ENCODE assay signal across 1 mouse cellular context in the genomic region with DNA sequence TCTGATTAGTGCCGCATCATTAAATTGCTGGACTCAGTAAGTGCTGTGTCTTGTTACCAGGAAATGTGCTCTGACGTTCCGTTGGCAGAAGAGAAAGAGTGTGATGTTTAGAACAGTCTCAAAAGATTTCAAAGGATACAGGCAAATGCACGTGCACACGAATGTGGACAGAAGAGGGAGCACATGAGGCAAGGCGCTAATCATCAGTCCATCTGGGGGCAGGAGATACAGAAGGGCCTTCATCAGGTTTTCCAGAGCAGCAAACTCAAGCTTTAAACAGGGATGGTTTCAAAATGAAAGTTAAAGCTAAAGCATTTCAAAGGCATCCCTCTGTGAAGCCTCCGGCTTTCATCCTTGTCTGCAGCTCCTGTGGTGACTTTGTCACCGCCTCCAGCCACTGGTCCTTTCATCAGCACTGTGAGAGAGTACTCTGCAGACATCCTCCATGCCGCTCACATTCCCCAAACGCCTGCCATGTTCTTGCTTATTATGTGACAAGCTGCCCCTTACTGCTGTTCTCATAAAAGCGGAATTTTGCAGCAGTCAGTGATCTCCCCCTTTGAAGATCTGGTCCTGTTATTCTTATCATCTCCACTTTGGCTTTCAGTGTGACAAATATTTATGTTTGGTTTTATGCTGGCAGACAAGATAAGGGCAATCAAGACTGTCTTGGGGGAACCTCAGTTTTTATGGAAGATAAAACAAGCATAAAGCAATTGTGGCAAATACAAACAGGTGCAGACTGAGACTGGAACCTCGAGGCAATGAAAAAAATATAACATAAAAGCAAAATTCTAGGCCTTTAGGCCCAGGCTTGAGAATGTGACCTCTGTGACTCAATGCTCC.
TF ChIP-seq lines count a peak whose summit lies in the region.

No protein-coding gene starts in this region.

TF ChIP-seq in MEL, 35 proteins besides CTCF, POLR2A, EP300 and RAD21 (continued from another document):
- TF ChIP-seq ZMIZ1 (IDR thresholded peaks at IDR 0.05; ENCODE audit: low read depth, low read length) (no peak), NELFE (IDR thresholded peaks at IDR 0.05; ENCODE audit: low read depth, low read length) (no peak), UBTF (IDR thresholded peaks at IDR 0.05; ENCODE audit: borderline replicate concordance, insufficient read depth, low read depth, low read length) (no peak), MYB (IDR thresholded peaks at IDR 0.05; ENCODE audit: low read depth, low read length) (no peak), HCFC1 (IDR thresholded peaks at IDR 0.05; ENCODE audit: low read depth, low read length) (no peak), ZKSCAN1 (IDR thresholded peaks at IDR 0.05; ENCODE audit: low read depth, low read length) (no peak), E2F4 (IDR thresholded peaks at IDR 0.05; ENCODE audit: borderline replicate concordance, low read depth, low read length) (no peak), MEF2A (IDR thresholded peaks at IDR 0.05; ENCODE audit: extremely low read depth, insufficient replicate concordance, low read depth, low read length, poor library complexity, severe bottlenecking) (no peak), MYC (IDR thresholded peaks at IDR 0.05; ENCODE audit: low read depth, low read length) (no peak), KAT2A (conservative IDR thresholded peaks at IDR 0.05; ENCODE audit: low read depth, low read length) (no peak), CHD2 (IDR thresholded peaks at IDR 0.05; ENCODE audit: low read length) (no peak), SIN3A (IDR thresholded peaks at IDR 0.05; ENCODE audit: low read length) (no peak), MAFK (IDR thresholded peaks at IDR 0.05; ENCODE audit: borderline replicate concordance, low read depth, low read length) (no peak), POLR2AphosphoS2 (IDR thresholded peaks at IDR 0.05; ENCODE audit: low read length) (no peak), USF2 (IDR thresholded peaks at IDR 0.05; ENCODE audit: borderline replicate concordance in 1 of 2, insufficient read depth in 1 of 2, low read depth in 1 of 2, low read length in 2 of 2) (no peak), ZNF384 (IDR thresholded peaks at IDR 0.05; ENCODE audit: low read depth, low read length) (no peak), TCF12 (IDR thresholded peaks at IDR 0.05; ENCODE audit: low read depth, low read length) (peak; percentile 74), MAZ (IDR thresholded peaks at IDR 0.05; ENCODE audit: low read depth, low read length) (no peak), ZC3H11A (IDR thresholded peaks at IDR 0.05; ENCODE audit: low read depth, low read length) (no peak), ETS1 (IDR thresholded peaks at IDR 0.05; ENCODE audit: low read depth, low read length) (peak; percentile 41; the same call in 1 of the 2 replicates), ELF1 (IDR thresholded peaks at IDR 0.05; ENCODE audit: low read depth, low read length) (no peak), BHLHE40 (IDR thresholded peaks at IDR 0.05; ENCODE audit: borderline replicate concordance, low read depth, low read length) (no peak), GATA1 (IDR thresholded peaks at IDR 0.05; ENCODE audit: low read depth, low read length) (peak; percentile 58; the same call in 1 of the 2 replicates), RCOR1 (IDR thresholded peaks at IDR 0.05; ENCODE audit: low read depth, low read length) (peak; percentile 51; the same call in 1 of the 2 replicates), SMC3 (IDR thresholded peaks at IDR 0.05; ENCODE audit: low read depth, low read length) (no peak)
